Mouse (Mus musculus) MEL (cell line): ENCODE measurements around the gene Msx1. TPM values are rescaled to one million over a fixed set of nuclear protein-coding genes. Genes with fewer than 3 reads are reported as not detected.

Source experiments
- DNase-seq: peaks from one replicate; pipeline ENCODE4 v3.0.0; 2011; ENCODE audit warnings: low read depth, low spot score
- H3K27ac ChIP-seq: 2 replicates; pipeline ENCODE4 v1.5.1; 2012; ENCODE audit warnings: low read depth, mild to moderate bottlenecking, control low read depth, low read length, moderate library complexity; ENCODE audit not compliant: control insufficient read depth
- H3K27me3 ChIP-seq, 2 experiments: fragments of 150-350 bp in 1 of 2; sonication (generic) in 1 of 2; 2 replicates each; pipeline ENCODE4 v1.6.1; 2012; ENCODE audit warnings: low read length in 2 of 2, mild to moderate bottlenecking in 2 of 2, improper control_type of control experiment in 1 of 2, moderate library complexity in 1 of 2; ENCODE audit not compliant: insufficient read depth in 2 of 2, control insufficient read depth in 1 of 2
- H3K36me3 ChIP-seq, 2 experiments: 2 replicates each; pipeline ENCODE4 v1.6.1; 2012 to 2014; ENCODE audit warnings: low read length in 2 of 2, improper control_type of control experiment in 1 of 2, inconsistent platforms in 1 of 2, mild to moderate bottlenecking in 1 of 2; ENCODE audit not compliant: insufficient read depth in 2 of 2, control insufficient read depth in 1 of 2
- H3K4me1 ChIP-seq, 2 experiments: fragments of 150-350 bp in 1 of 2; sonication (generic) in 1 of 2; 2 replicates each; pipeline ENCODE4 v1.6.1; 2012; ENCODE audit warnings: low read length in 2 of 2, improper control_type of control experiment in 1 of 2, mild to moderate bottlenecking in 1 of 2; ENCODE audit not compliant: insufficient read depth in 2 of 2, control insufficient read depth in 1 of 2
- H3K4me3 ChIP-seq, 2 experiments: fragments of 150-350 bp in 1 of 2; sonication (generic) in 1 of 2; 2 replicates each; pipeline ENCODE4 v1.5.1; 2012; ENCODE audit warnings: low read depth in 2 of 2, low read length in 2 of 2, mild to moderate bottlenecking in 2 of 2, moderate library complexity in 2 of 2, control low read depth in 1 of 2, improper control_type of control experiment in 1 of 2; ENCODE audit not compliant: control insufficient read depth in 1 of 2, insufficient read depth in 1 of 2
- H3K79me2 ChIP-seq: 2 replicates; pipeline ENCODE4 v1.6.1; 2012; ENCODE audit warnings: mild to moderate bottlenecking, low read length, moderate library complexity; ENCODE audit not compliant: control insufficient read depth, poor library complexity, insufficient read depth
- H3K9ac ChIP-seq: 2 replicates; pipeline ENCODE4 v1.6.1; 2012; ENCODE audit warnings: low read depth, mild to moderate bottlenecking, control low read depth, low read length, moderate library complexity; ENCODE audit not compliant: control insufficient read depth, poor library complexity, severe bottlenecking
- H3K9me3 ChIP-seq: fragments of 150-350 bp; sonication (generic); replicated peaks from 2 replicates; pipeline ENCODE4 v1.6.1; 2012; ENCODE audit warnings: mild to moderate bottlenecking, low read length, improper control_type of control experiment, moderate library complexity; ENCODE audit not compliant: insufficient read depth
- BHLHE40 ChIP-seq: IDR thresholded peaks from 2 replicates; pipeline ENCODE4 v1.6.1; 2012; ENCODE audit warnings: low read depth, mild to moderate bottlenecking, inconsistent platforms, low read length, improper control_type of control experiment, borderline replicate concordance
- CHD1 ChIP-seq: IDR thresholded peaks from 2 replicates; pipeline ENCODE4 v1.6.1; 2012; ENCODE audit warnings: low read depth, mild to moderate bottlenecking, inconsistent platforms, low read length, improper control_type of control experiment
- CHD2 ChIP-seq: IDR thresholded peaks from 2 replicates; pipeline ENCODE4 v1.6.1; 2011; ENCODE audit warnings: low read length, improper control_type of control experiment
- CTCF ChIP-seq, 3 experiments: IDR thresholded peaks in 2 of 3; conservative IDR thresholded peaks in 1 of 3; 2 replicates each; pipeline ENCODE4 v1.5.1; 2011 to 2012; ENCODE audit warnings: low read length in 3 of 3, low read depth in 2 of 3, mild to moderate bottlenecking in 2 of 3, improper control_type of control experiment in 1 of 3, inconsistent platforms in 1 of 3, mixed read lengths in 1 of 3, moderate library complexity in 1 of 3; ENCODE audit not compliant: control insufficient read depth in 1 of 3, insufficient read depth in 1 of 3, poor library complexity in 1 of 3, severe bottlenecking in 1 of 3
- ETS1 ChIP-seq: IDR thresholded peaks from 2 replicates; pipeline ENCODE4 v1.6.1; 2012; ENCODE audit warnings: low read depth, mild to moderate bottlenecking, inconsistent platforms, low read length, improper control_type of control experiment, moderate library complexity
- GATA1 ChIP-seq: IDR thresholded peaks from 2 replicates; pipeline ENCODE4 v1.6.1; 2011; ENCODE audit warnings: low read depth, low read length, improper control_type of control experiment
- HCFC1 ChIP-seq: IDR thresholded peaks from 2 replicates; pipeline ENCODE4 v1.6.1; 2012; ENCODE audit warnings: low read depth, mild to moderate bottlenecking, inconsistent platforms, low read length, improper control_type of control experiment, moderate library complexity
- JUND ChIP-seq: IDR thresholded peaks from 2 replicates; pipeline ENCODE4 v1.6.1; 2011; ENCODE audit warnings: low read depth, mild to moderate bottlenecking, improper control_type of control experiment, low read length
- KAT2A ChIP-seq: conservative IDR thresholded peaks from 2 replicates; pipeline ENCODE4 v1.6.1; 2012; ENCODE audit warnings: low read depth, low read length, improper control_type of control experiment, inconsistent platforms
- MAFK ChIP-seq: IDR thresholded peaks from 2 replicates; pipeline ENCODE4 v1.6.1; 2011; ENCODE audit warnings: low read depth, mild to moderate bottlenecking, low read length, improper control_type of control experiment, borderline replicate concordance
- MAX ChIP-seq: IDR thresholded peaks from 2 replicates; pipeline ENCODE4 v1.6.1; 2011; ENCODE audit warnings: low read length, improper control_type of control experiment
- MAZ ChIP-seq: IDR thresholded peaks from 2 replicates; pipeline ENCODE4 v1.6.1; 2012; ENCODE audit warnings: low read depth, mild to moderate bottlenecking, inconsistent platforms, low read length, improper control_type of control experiment
- POLR2A ChIP-seq, 2 experiments: IDR thresholded peaks; 2 replicates each; pipeline ENCODE4 v1.6.1; 2011 to 2012; ENCODE audit warnings: low read length in 2 of 2, mild to moderate bottlenecking in 2 of 2, control low read depth in 1 of 2, improper control_type of control experiment in 1 of 2, low read depth in 1 of 2, moderate library complexity in 1 of 2; ENCODE audit not compliant: control insufficient read depth in 1 of 2, insufficient read depth in 1 of 2, poor library complexity in 1 of 2
- RAD21 ChIP-seq: IDR thresholded peaks from 2 replicates; pipeline ENCODE4 v1.6.1; 2011; ENCODE audit warnings: mild to moderate bottlenecking, low read depth, low read length, improper control_type of control experiment
- SIN3A ChIP-seq: IDR thresholded peaks from 2 replicates; pipeline ENCODE4 v1.6.1; 2012; ENCODE audit warnings: low read length, improper control_type of control experiment, inconsistent platforms
- SMC3 ChIP-seq: IDR thresholded peaks from 2 replicates; pipeline ENCODE4 v1.6.1; 2011; ENCODE audit warnings: low read depth, low read length, improper control_type of control experiment
- TAL1 ChIP-seq: IDR thresholded peaks from 2 replicates; pipeline ENCODE4 v1.6.1; 2012; ENCODE audit warnings: mild to moderate bottlenecking, inconsistent platforms, low read length, moderate library complexity, mixed read lengths
- TBP ChIP-seq: IDR thresholded peaks from 2 replicates; pipeline ENCODE4 v1.8.0; 2011; ENCODE audit warnings: low read depth, low read length, improper control_type of control experiment
- TCF12 ChIP-seq: IDR thresholded peaks from 2 replicates; pipeline ENCODE4 v1.6.1; 2014; ENCODE audit warnings: low read depth, mild to moderate bottlenecking, inconsistent platforms, low read length, improper control_type of control experiment, moderate library complexity
- UBTF ChIP-seq: IDR thresholded peaks from 2 replicates; pipeline ENCODE4 v1.6.1; 2012; ENCODE audit warnings: low read depth, mild to moderate bottlenecking, inconsistent platforms, low read length, improper control_type of control experiment, moderate library complexity, borderline replicate concordance; ENCODE audit not compliant: insufficient read depth
- USF2 ChIP-seq, 2 experiments: IDR thresholded peaks; 2 replicates each; pipeline ENCODE4 v1.6.1; 2011 to 2012; ENCODE audit warnings: improper control_type of control experiment in 2 of 2, low read length in 2 of 2, borderline replicate concordance in 1 of 2, inconsistent platforms in 1 of 2, low read depth in 1 of 2, mild to moderate bottlenecking in 1 of 2; ENCODE audit not compliant: insufficient read depth in 1 of 2
- ZC3H11A ChIP-seq: IDR thresholded peaks from 2 replicates; pipeline ENCODE4 v1.6.1; 2012; ENCODE audit warnings: low read depth, mild to moderate bottlenecking, inconsistent platforms, low read length, improper control_type of control experiment
- ZNF384 ChIP-seq: IDR thresholded peaks from 2 replicates; pipeline ENCODE4 v1.6.1; 2012; ENCODE audit warnings: low read depth, mild to moderate bottlenecking, inconsistent platforms, low read length, improper control_type of control experiment
- polyA plus RNA-seq, 2 experiments: library from polyadenylated mRNA; stranded (reverse) in 1 of 2; unstranded in 1 of 2; fragments of >175 nt in 1 of 2; fragments of >200 nt in 1 of 2; gene quantifications; 2 replicates each; pipeline versions ENCODE4 v1.2.1 to v1.2.4; 2012; ENCODE audit warnings: low replicate concordance in 2 of 2, low read depth in 1 of 2; ENCODE audit not compliant: insufficient read length in 2 of 2, insufficient read depth in 1 of 2, missing spikeins in 1 of 2
- total RNA-seq: library from RNA; depleted of rRNA; stranded (reverse); fragments of 300-350 nt; gene quantifications from 2 replicates; pipeline ENCODE4 v1.2.3, GENCODE M21; 2012

Gene Msx1
- total and polyA plus RNA-seq, 3 experiments: not detected

DNA sequence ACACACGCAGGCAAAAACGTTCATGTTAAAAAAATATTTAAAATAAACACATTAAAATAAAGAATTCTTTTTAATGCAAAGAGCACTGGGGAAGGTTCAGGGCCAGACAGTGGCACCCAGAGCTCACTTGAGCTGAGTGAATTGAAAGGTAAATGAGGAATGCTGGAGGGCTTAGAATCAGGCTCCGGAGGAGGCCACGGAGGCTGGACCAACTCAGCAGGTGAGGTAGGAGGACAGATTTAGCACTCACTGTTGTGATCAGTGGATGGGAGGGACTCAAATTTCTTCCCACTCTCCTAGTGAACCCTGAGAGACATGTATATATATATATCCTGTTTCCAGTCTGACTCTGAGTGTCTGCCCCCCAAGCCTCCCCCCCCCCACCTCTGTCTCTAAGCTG lies 5.5 kb upstream of the Msx1 start:
- H3K4me1 ChIP-seq: no peaks in the 10 kb centered on the region
- DNase-seq: no peak
- TF ChIP-seq HCFC1 (no peak), RAD21 (no peak), SIN3A (no peak), TAL1 (no peak), MAZ (no peak), BHLHE40 (no peak), ZNF384 (no peak), UBTF (no peak), KAT2A (no peak), POLR2A (IDR thresholded peaks at IDR 0.05; ENCODE audit: control insufficient read depth in 1 of 2, insufficient read depth in 1 of 2, low read depth in 1 of 2, low read length in 2 of 2, poor library complexity in 1 of 2) (no peak), CHD1 (no peak), TBP (no peak), USF2 (IDR thresholded peaks at IDR 0.05; ENCODE audit: borderline replicate concordance in 1 of 2, insufficient read depth in 1 of 2, low read depth in 1 of 2, low read length in 2 of 2) (no peak), ETS1 (no peak), JUND (no peak), CHD2 (no peak), MAX (no peak), MAFK (no peak), TCF12 (no peak), ZC3H11A (no peak)
- H3K79me2 ChIP-seq: no peaks in the 10 kb centered on the region
- H3K9me3 ChIP-seq: no peaks in the 10 kb centered on the region
- H3K4me3 ChIP-seq: no peak overlapping the region
- no peak overlapping the region for H3K27ac ChIP-seq
- H3K36me3 ChIP-seq: no peaks in the 10 kb centered on the region
- H3K9ac ChIP-seq: no peak overlapping the region
- no peaks in the 10 kb centered on the region; a peak in 1 of 4 replicates for H3K27me3 ChIP-seq

DNA sequence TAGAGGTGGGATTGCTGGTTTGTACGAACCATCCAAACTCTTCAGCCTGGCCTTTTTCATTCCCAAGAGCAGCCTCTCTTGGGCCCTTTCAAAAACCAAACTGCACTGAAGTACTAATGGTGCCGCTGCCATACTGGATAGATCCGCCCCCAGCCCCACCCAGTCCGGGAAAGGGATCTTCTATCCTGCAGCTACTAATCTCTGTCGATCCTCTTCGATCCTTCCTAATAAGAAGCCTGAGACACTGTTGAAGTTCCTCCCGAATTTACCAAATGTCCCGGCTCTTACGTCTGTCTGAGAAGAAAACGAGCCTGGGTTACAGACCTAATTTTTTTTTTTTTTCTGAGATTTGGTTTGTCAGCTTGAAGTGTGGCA lies 4.9 kb upstream of the Msx1 start:
- no peak for DNase-seq
- H3K9me3 ChIP-seq: no peaks in the 10 kb centered on the region
- H3K9ac ChIP-seq: no peak overlapping the region
- H3K36me3 ChIP-seq: no peaks in the 10 kb centered on the region
- no peak for TF ChIP-seq CTCF (IDR thresholded peaks at IDR 0.05 in 2 of 3, conservative IDR thresholded peaks at IDR 0.05 in 1 of 3; ENCODE audit: control insufficient read depth in 1 of 3, insufficient read depth in 1 of 3, low read depth in 2 of 3, low read length in 3 of 3, poor library complexity in 1 of 3, severe bottlenecking in 1 of 3)
- TF ChIP-seq CHD2: no peak
- TF ChIP-seq BHLHE40: no peak
- no peak for TF ChIP-seq ZC3H11A
- TF ChIP-seq CHD1: no peak
- TF ChIP-seq SMC3: no peak
- no peak for TF ChIP-seq GATA1
- TF ChIP-seq MAZ: no peak
- H3K4me3 ChIP-seq: no peak overlapping the region
- no peaks in the 10 kb centered on the region; a peak in 1 of 4 replicates for H3K27me3 ChIP-seq
- H3K79me2 ChIP-seq: no peaks in the 10 kb centered on the region
- H3K4me1 ChIP-seq: no peaks in the 10 kb centered on the region
- H3K27ac ChIP-seq: no peak overlapping the region
